Mouse (Mus musculus) megakaryocyte, embryonic 14.5 days (primary cell): ENCODE measurements at regions not wholly inside any gene's neighbourhood (a gene's known extent, or its start where the extent isn't known, plus 50 kb on each side); places are given as distances from the start of the nearest gene placed in this dataset.

Experiments
- H3K27me3 ChIP-seq: replicated peaks from 2 replicates; pipeline ENCODE3; 2012; ENCODE audit warnings: inconsistent platforms
- H3K36me3 ChIP-seq: replicated peaks from 2 replicates; pipeline ENCODE3; 2012; ENCODE audit warnings: low read length, inconsistent platforms, mixed read lengths
- H3K4me1 ChIP-seq: 2 replicates; pipeline ENCODE4 v1.6.1; 2012; ENCODE audit warnings: inconsistent platforms
- H3K4me3 ChIP-seq: replicated peaks from 2 replicates; pipeline ENCODE3; 2012; ENCODE audit warnings: moderate library complexity, mild to moderate bottlenecking, inconsistent platforms
- H3K9me3 ChIP-seq: 2 replicates; pipeline ENCODE4 v1.6.1; 2012; ENCODE audit warnings: inconsistent platforms
- FLI1 ChIP-seq: IDR thresholded peaks from 2 replicates; pipeline ENCODE4 v1.6.1; 2012; ENCODE audit warnings: low read length, inconsistent platforms, mixed read lengths
- GATA1 ChIP-seq: IDR thresholded peaks from 3 replicates; pipeline ENCODE4 v1.6.1; 2012; ENCODE audit warnings: mixed read lengths, low read length, inconsistent platforms, borderline replicate concordance

DNA sequence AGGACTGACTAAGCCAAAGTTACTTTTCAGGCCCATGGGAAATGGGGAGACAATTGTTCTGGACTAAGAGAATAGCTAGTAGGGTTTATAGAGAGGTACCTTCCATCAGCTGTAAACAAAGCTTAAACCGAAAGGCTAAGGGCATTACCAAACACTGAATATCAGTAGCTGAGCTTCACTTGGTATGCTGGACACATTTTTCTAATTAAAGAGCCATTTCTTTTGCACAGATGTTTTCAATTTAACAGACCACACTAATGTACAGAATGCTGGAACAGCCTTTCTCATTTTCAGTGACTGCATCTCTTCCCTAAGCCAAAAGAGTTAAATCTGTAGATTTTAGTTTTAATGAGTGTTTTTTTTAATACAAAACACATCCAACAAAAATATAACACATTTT is 593.8 kb upstream of the Akr1e1 start:
- Histone ChIP-seq H3K4me1 (no peaks in the 10 kb centered on the region), H3K4me3 (no peak overlapping the region), H3K27me3 (no peaks in the 10 kb centered on the region), H3K36me3 (no peaks in the 10 kb centered on the region), H3K9me3 (no peaks in the 10 kb centered on the region)
- no peak for TF ChIP-seq FLI1
- no peak for TF ChIP-seq GATA1

DNA sequence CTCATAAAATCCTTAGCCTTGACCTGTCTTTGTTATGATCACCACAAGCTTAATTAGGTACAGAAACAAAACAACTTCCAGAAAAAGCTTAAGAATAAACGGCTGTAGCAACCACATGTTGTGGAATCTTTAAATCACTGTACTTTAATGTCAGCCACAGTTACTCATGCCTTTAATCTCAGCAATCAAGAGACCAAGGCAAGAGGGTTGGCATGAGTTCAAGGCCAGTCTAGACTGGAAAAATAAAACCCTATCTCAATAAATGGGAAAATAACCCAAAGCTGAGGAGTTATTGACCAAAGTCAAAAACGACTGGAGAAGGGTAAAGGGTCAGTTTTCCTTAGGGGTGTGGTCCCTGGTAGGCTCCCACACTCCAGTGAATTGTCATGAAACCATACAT is 595.2 kb upstream of the Akr1e1 start:
- TF ChIP-seq GATA1 = no peak
- TF ChIP-seq FLI1 = no peak
- H3K9me3 ChIP-seq = no peaks in the 10 kb centered on the region
- H3K4me3 ChIP-seq = no peak overlapping the region
- no peaks in the 10 kb centered on the region for H3K36me3 ChIP-seq
- no peaks in the 10 kb centered on the region for H3K4me1 ChIP-seq
- no peaks in the 10 kb centered on the region for H3K27me3 ChIP-seq

DNA sequence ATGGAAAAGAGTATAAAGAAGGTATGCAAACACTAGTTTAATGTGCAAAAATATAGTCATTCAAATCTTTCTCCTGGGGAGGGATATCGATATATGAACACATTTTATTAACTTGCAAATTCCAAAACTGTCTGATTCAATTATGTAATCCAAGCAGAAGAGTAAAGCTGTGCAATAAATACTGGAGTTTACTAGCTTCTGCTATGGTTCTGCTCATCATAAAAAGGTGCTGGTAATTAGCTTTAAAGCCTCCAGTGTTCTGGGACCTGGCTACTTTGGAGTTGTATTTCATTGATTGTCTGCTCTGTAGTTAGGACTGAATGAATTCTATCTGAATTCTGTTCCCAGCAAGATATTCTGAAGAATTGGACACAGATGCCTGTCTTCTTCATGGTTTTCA is 602.7 kb upstream of the Akr1e1 start:
- no peak overlapping the region for H3K4me3 ChIP-seq
- no peaks in the 10 kb centered on the region for H3K9me3 ChIP-seq
- H3K4me1 ChIP-seq = no peaks in the 10 kb centered on the region
- H3K27me3 ChIP-seq = no peaks in the 10 kb centered on the region
- no peak for TF ChIP-seq FLI1
- no peak for TF ChIP-seq GATA1
- H3K36me3 ChIP-seq = no peaks in the 10 kb centered on the region

DNA sequence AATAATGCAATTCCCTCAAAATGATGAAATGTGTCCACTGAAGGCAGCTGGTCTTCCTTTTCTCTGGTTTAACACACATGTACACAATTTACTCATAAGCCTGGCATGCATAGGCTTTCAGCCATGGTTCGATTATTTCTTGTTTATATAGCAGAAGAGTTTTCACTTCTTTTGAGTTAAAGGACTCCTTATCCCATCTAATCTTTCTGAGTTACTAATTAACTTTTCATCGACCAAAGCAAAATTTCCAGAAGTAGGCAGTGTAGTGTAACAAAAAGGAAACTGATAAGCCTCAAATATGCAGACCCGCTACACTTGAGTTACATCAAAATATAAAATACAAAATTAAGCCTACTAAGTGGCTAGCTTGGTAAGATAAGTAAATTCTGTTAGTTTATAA is 620.5 kb upstream of the Akr1e1 start:
- no peak for TF ChIP-seq FLI1
- no peak for TF ChIP-seq GATA1
- no peaks in the 10 kb centered on the region for H3K36me3 ChIP-seq

DNA sequence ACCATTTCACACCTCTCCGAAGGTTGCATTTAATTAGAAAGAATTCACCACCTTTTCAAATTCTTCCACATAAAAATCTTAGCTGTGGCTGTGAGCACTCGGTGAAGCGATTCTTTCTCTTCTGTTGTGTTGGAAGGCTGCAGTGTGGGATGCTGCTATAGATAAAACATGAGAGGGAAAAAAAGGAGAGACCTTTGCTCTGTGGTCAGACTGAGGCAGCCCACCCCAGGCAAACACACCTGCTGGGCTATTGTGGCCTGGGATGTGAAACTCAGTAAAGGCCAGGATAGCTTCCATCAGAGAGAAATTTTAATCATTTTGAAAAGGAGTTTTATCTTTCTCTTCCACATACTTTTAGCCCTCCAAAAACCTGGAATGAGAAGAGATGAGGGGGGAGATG is 625.3 kb upstream of the Akr1e1 start:
- H3K9me3 ChIP-seq = no peaks in the 10 kb centered on the region
- no peaks in the 10 kb centered on the region for H3K27me3 ChIP-seq
- TF ChIP-seq FLI1 = no peak
- no peak for TF ChIP-seq GATA1

More for the DNA sequence above, 620.5 kb upstream of the Akr1e1 start:
- Histone ChIP-seq H3K4me3 (no peak overlapping the region), H3K27me3 (no peaks in the 10 kb centered on the region), H3K9me3 (no peaks in the 10 kb centered on the region), H3K4me1 (no peaks in the 10 kb centered on the region)

DNA sequence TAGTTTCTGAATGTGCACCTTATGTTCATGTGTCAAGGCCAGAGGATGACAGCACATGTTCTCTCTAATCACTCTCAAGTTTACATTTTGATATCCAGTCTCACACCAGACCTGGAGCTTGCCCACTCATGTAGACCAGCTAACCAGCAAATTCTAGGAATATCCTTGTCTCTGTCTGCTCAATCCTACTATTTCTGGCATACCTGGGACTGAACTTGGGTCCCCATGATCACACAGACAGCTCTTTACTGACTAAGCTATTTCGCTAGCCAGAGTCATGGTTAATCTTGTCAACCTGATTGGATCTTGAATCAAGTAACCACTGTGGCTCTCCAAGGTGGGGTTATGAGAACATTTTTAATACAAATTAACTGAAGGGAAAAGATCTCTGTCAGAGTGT is 625.9 kb upstream of the Klf6 start:
- no peaks in the 10 kb centered on the region for H3K36me3 ChIP-seq
- no peaks in the 10 kb centered on the region for H3K4me1 ChIP-seq
- no peak overlapping the region for H3K4me3 ChIP-seq
- no peak for TF ChIP-seq FLI1
- TF ChIP-seq GATA1 = no peak
- no peaks in the 10 kb centered on the region for H3K9me3 ChIP-seq
- no peaks in the 10 kb centered on the region for H3K27me3 ChIP-seq

More for the DNA sequence above, 625.3 kb upstream of the Akr1e1 start:
- no peak overlapping the region for H3K4me3 ChIP-seq
- H3K36me3 ChIP-seq = no peaks in the 10 kb centered on the region
- H3K4me1 ChIP-seq = no peaks in the 10 kb centered on the region

DNA sequence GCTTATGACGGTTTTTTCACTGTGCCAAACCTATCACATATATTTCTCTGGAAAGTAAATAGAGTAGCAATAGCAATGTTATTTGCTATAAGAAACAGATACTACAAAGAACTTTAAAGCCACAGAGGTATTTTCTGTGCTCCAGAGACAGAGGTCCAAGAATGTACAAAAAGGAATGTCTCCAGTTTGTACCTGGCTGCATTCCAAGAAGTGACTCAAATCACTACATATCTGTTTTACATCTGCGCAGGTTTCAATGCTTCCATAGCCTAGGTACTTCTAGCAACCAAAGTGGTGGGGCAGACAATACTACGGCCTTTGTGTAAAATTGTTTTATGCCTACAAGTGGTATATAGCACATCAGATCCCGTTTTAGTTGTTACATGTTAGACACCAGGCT is 620.7 kb upstream of the Klf6 start:
- H3K27me3 ChIP-seq = no peaks in the 10 kb centered on the region
- H3K4me3 ChIP-seq = no peak overlapping the region
- no peaks in the 10 kb centered on the region for H3K9me3 ChIP-seq
- H3K4me1 ChIP-seq = no peaks in the 10 kb centered on the region
- TF ChIP-seq FLI1 (no peak), GATA1 (no peak)
- H3K36me3 ChIP-seq = no peaks in the 10 kb centered on the region

DNA sequence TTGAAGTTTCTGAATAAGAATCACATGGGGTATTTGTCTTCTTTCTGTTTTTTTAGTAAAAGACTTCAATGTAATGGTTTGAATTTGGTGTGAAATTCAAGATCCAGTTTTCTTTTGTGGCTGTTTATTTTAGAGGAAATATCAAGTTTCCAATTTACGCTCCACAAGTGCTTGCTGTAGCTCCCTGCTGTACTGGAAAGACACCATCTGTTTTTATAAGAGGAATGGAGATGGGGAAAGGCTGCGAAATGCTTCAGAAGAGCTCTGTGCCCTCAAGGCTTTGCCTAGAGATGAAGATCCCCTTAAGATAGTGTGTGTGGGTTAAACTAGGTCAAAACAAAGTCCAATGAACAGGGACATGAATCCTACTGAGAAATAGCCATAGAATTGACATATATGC is 618.5 kb upstream of the Klf6 start:
- H3K9me3 ChIP-seq = peaks cover 11% of the 10 kb centered on the region; the same call in 1 of the 2 replicates
- no peaks in the 10 kb centered on the region for H3K36me3 ChIP-seq
- H3K4me1 ChIP-seq = no peaks in the 10 kb centered on the region
- H3K27me3 ChIP-seq = no peaks in the 10 kb centered on the region
- no peak overlapping the region for H3K4me3 ChIP-seq
- TF ChIP-seq GATA1 (no peak), FLI1 (no peak)

DNA sequence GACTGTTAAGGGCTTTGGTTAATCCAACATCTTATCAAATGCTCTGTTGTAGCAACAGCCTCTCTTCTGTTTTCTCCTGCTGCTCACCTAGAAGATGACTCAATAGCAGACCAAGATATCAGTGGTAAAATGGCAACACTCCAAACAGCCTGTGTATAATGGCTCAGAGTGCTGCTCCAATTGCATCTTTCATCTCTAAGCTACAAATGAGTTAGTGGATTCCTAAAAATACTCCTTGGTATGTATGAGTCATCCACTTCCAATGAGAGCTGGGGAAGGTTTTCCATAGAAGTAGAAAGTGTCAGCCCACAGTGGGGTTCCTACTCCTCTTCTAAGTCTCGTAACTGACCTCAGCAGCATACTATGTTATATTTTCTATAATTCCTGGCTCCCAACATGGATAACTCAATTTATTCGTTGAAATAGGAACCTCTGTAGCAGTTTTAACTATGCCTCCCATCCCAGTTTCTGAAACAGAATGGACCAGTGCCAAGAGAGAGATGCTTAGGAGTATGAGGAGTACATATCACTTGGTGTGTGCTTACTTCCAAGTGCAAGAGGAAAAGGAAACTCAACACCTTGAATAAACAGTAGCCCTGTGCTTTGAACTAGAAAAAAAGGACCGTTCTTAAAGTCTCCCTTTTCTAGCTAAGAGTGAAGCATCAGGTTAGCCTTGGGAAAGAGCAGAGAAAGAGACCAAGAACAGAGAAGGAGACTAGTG is 612.5 kb upstream of the Klf6 start:
- TF ChIP-seq GATA1 = no peak
- TF ChIP-seq FLI1 = no peak
- Histone ChIP-seq H3K4me3 (no peak overlapping the region), H3K9me3 (peaks cover 14% of the 10 kb centered on the region; the same call in 1 of the 2 replicates), H3K27me3 (no peaks in the 10 kb centered on the region), H3K4me1 (no peaks in the 10 kb centered on the region), H3K36me3 (no peaks in the 10 kb centered on the region)

DNA sequence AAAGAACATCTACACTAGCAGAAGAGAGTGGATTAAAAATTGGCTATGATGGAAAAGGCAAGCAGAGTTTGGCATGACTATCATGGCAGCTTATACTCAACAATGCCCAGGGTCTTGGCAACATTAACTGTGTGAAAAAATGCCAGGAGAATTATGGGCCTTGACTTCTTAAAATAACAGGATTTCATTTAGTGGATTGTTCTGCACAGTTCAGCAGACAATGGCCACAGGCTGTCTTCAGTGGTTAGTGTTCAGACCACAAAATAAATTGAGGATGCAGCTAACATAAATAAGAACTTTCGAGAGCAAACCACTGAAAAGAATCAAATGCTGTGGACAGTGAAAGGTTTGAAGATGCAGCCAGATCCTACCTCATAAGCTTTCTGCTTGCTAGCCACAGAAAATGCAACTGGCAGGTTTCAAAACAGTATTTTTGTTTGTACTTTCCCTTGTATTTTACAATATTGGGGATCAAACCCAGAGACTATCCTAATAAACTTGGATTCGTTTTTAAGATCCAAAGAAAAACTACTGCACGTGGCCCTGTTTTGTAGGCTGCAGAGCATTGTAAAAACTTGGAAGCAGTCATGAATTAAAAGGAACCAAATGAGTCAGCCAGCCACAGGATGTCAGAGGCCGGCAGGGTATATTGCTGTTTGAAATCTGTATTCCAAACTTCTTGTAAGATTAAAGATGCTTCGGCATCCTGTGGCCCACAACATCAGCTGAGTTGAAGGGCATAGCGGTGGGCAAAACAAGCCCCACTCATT is 603.2 kb upstream of the Klf6 start:
- H3K9me3 ChIP-seq = no peaks in the 10 kb centered on the region
- H3K36me3 ChIP-seq = no peaks in the 10 kb centered on the region
- no peaks in the 10 kb centered on the region for H3K4me1 ChIP-seq
- TF ChIP-seq GATA1 (no peak), FLI1 (no peak)
- no peak overlapping the region for H3K4me3 ChIP-seq
- H3K27me3 ChIP-seq = no peaks in the 10 kb centered on the region
